Mouse (Mus musculus): ENCODE results near the gene Rnf4. TPM values are rescaled to one million over a fixed set of nuclear protein-coding genes. Genes with fewer than 3 reads are reported as not detected.

Gene Rnf4
- total and polyA plus RNA-seq, 3 experiments, result 41.8 to 196 (median 161) TPM

DNA sequence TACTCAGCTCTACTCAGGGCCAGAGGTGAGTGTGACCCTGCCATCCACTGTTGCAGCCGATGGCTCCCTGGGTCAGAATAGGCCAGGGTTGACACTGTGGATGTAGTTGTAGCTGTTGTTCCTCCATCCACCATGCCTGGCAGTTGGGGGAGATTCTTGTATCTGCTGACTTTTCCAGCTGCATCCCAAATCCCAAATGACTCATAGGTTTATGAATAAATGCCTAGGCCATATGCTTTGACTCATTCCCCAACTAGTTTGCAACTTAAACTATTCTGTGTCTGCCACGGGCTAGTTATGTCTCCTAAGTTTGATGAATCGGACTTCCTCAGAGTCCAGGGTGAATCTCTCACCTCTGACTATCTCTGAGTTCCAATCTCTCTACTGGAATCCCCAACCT, 24.2 kb downstream of the Rnf4 start:
- Histone ChIP-seq H3K4me3 (ENCODE audit: low read depth, low read length) (no peak overlapping the region), H3K36me3 (replicated peaks) (peaks cover 95% of the 10 kb centered on the region), H3K27me3 (ENCODE audit: insufficient read depth, low read length) (no peaks in the 10 kb centered on the region), H3K9me3 (replicated peaks) (no peaks in the 10 kb centered on the region), H3K4me1 (ENCODE audit: insufficient read depth, low read depth, low read length) (no peaks in the 10 kb centered on the region)
- DNase-seq (ENCODE audit: low spot score) (no peak), ATAC-seq (ENCODE audit: extremely low read depth, insufficient number of reproducible peaks, low FRiP score, poor library complexity, severe bottlenecking) (no peak)
- TF ChIP-seq POLR2AphosphoS5 (IDR thresholded peaks at IDR 0.05; ENCODE audit: insufficient replicate concordance, low read depth, low read length) (no peak), TAL1 (conservative IDR thresholded peaks at IDR 0.05; ENCODE audit: low read depth, low read length) (no peak), GATA2 (IDR thresholded peaks at IDR 0.05; ENCODE audit: borderline replicate concordance, low read depth, low read length) (no peak), GATA1 (IDR thresholded peaks at IDR 0.05; ENCODE audit: borderline replicate concordance, low read length) (no peak), CTCF (IDR thresholded peaks at IDR 0.05; ENCODE audit: low read depth, low read length) (no peak)

DNA sequence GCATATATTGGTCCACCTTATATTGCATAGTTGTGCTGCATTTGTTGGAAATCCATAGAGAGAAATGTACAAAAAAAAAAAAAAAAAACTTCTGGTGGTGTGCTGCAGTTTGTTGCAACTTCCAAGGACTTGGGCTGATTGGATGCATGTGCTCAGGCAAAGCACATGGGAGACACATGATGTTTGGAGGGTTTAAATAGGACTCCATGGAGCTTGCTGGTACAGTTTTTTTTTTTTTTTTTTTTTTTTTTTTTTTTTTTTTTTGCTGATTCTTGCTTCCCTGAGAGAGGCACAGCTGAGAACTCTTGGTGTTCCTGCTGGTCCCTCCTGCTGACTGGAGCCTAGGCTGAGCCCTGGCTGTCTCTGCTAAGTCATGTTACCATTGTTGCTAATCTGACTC, 27.0 kb downstream of the Rnf4 start:
- DNase-seq (ENCODE audit: low spot score) (no peak), ATAC-seq (ENCODE audit: extremely low read depth, insufficient number of reproducible peaks, low FRiP score, poor library complexity, severe bottlenecking) (no peak)
- TF ChIP-seq GATA2 (IDR thresholded peaks at IDR 0.05; ENCODE audit: borderline replicate concordance, low read depth, low read length) (no peak), TAL1 (conservative IDR thresholded peaks at IDR 0.05; ENCODE audit: low read depth, low read length) (no peak), GATA1 (IDR thresholded peaks at IDR 0.05; ENCODE audit: borderline replicate concordance, low read length) (no peak), POLR2AphosphoS5 (IDR thresholded peaks at IDR 0.05; ENCODE audit: insufficient replicate concordance, low read depth, low read length) (no peak), CTCF (IDR thresholded peaks at IDR 0.05; ENCODE audit: low read depth, low read length) (no peak)
- Histone ChIP-seq H3K9me3 (replicated peaks) (no peaks in the 10 kb centered on the region), H3K36me3 (replicated peaks) (peaks cover 74% of the 10 kb centered on the region), H3K4me3 (ENCODE audit: low read depth, low read length) (no peak overlapping the region), H3K4me1 (ENCODE audit: insufficient read depth, low read depth, low read length) (no peaks in the 10 kb centered on the region), H3K27me3 (ENCODE audit: insufficient read depth, low read length) (no peaks in the 10 kb centered on the region)

DNA sequence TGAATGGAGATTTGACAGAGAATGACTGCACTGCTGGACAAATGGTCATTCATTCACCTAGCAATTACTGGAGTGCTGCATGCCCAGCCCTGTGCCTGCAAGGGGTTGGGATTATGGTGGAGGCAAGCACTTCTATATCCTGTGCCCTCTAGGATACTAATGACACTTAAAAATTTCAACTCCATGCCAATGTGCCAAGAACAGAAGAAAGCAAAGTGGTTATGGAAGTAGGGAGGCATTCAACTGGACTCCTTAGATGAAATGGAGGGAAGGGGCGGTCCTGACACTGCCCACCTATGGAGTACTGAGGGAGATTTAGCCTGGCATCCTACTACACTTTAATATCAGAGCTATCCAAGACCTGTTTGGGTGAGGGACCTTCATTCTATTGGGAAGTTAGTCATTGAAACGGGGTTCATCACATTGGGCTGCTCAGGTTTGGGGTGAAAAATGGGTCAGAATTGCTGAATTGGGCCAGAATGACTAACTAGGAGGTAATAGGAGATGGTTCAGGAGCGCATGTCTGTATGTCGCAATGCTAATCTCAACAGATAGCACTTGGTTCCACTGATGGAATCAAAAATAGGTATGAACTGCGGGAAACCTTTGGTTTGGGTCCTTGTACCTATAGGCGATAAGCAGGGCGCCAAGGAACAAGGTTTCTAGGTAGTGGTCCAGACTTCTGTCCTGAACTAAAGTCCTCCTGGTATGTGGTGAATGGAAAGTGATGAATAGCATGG, 32.6 kb downstream of the Rnf4 start:
- no peak for DNase-seq (ENCODE audit: low spot score)

DNA sequence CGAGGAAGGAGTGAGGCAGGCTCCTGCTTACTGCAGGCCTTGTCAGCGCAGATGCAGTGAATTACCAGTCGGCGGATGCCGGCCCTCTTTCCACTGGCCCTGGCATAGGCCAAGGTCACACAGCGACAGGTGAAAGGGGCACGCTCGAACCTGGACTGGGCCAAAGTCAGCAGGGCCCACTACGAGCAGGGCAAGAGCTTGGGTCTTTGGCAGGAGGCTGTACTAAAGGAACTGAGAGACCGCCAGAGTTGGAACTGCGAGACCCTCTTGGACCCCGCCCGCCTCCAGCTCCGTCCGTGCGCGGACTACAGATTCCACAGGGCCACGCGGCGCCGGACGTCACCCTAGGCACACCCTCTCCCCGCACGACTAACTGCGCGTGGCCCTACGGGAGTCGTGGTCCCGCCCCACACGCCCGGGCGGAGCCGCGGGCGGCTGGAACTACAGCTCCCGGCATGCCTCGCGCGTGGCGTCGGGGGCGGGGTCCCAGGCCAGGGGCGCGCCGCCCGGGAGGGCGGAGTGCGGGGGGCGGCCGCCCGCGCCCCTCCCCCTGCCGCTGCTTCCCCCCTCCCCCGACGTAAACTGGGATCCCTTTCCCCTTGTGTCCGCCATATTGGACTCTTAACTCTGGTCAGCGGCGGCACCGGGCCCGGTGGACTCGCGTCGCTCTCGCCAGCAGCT, 33.4 kb downstream of the Rnf4 start, which contains the start of gene Fam193a:
TSS of gene Fam193a (plus strand) at position 593 of the 681 bp plus-strand sequence.
- DNase-seq (ENCODE audit: low spot score), result peak; percentile 93
- peak within 1 kb of the TSS; percentile 83 for H3K4me3 ChIP-seq (ENCODE audit: low read depth, low read length)
- peaks cover 23% of the 10 kb centered on the region for H3K36me3 ChIP-seq (replicated peaks)
- peaks cover 20% of the 10 kb centered on the region for H3K4me1 ChIP-seq (ENCODE audit: insufficient read depth, low read depth, low read length)
- TF ChIP-seq POLR2AphosphoS5 (IDR thresholded peaks at IDR 0.05; ENCODE audit: insufficient replicate concordance, low read depth, low read length) (no peak), GATA1 (IDR thresholded peaks at IDR 0.05; ENCODE audit: borderline replicate concordance, low read length) (no peak), CTCF (IDR thresholded peaks at IDR 0.05; ENCODE audit: low read depth, low read length) (no peak), GATA2 (IDR thresholded peaks at IDR 0.05; ENCODE audit: borderline replicate concordance, low read depth, low read length) (no peak), TAL1 (conservative IDR thresholded peaks at IDR 0.05; ENCODE audit: low read depth, low read length) (no peak)
- H3K27me3 ChIP-seq (ENCODE audit: insufficient read depth, low read length), result no peaks in the 10 kb centered on the region
- no peaks in the 10 kb centered on the region for H3K9me3 ChIP-seq (replicated peaks)
- ATAC-seq (ENCODE audit: extremely low read depth, insufficient number of reproducible peaks, low FRiP score, poor library complexity, severe bottlenecking), result peak; percentile 97

More for the DNA sequence above, 32.6 kb downstream of the Rnf4 start:
- ATAC-seq (ENCODE audit: extremely low read depth, insufficient number of reproducible peaks, low FRiP score, poor library complexity, severe bottlenecking), result no peak
- Histone ChIP-seq H3K9me3 (replicated peaks) (no peaks in the 10 kb centered on the region), H3K4me3 (ENCODE audit: low read depth, low read length) (peak overlapping the region; percentile 83), H3K4me1 (ENCODE audit: insufficient read depth, low read depth, low read length) (peaks cover 20% of the 10 kb centered on the region), H3K36me3 (replicated peaks) (peaks cover 29% of the 10 kb centered on the region), H3K27me3 (ENCODE audit: insufficient read depth, low read length) (no peaks in the 10 kb centered on the region)
- TF ChIP-seq POLR2AphosphoS5 (IDR thresholded peaks at IDR 0.05; ENCODE audit: insufficient replicate concordance, low read depth, low read length) (no peak), CTCF (IDR thresholded peaks at IDR 0.05; ENCODE audit: low read depth, low read length) (no peak), GATA2 (IDR thresholded peaks at IDR 0.05; ENCODE audit: borderline replicate concordance, low read depth, low read length) (no peak), TAL1 (conservative IDR thresholded peaks at IDR 0.05; ENCODE audit: low read depth, low read length) (no peak), GATA1 (IDR thresholded peaks at IDR 0.05; ENCODE audit: borderline replicate concordance, low read length) (no peak)

DNA sequence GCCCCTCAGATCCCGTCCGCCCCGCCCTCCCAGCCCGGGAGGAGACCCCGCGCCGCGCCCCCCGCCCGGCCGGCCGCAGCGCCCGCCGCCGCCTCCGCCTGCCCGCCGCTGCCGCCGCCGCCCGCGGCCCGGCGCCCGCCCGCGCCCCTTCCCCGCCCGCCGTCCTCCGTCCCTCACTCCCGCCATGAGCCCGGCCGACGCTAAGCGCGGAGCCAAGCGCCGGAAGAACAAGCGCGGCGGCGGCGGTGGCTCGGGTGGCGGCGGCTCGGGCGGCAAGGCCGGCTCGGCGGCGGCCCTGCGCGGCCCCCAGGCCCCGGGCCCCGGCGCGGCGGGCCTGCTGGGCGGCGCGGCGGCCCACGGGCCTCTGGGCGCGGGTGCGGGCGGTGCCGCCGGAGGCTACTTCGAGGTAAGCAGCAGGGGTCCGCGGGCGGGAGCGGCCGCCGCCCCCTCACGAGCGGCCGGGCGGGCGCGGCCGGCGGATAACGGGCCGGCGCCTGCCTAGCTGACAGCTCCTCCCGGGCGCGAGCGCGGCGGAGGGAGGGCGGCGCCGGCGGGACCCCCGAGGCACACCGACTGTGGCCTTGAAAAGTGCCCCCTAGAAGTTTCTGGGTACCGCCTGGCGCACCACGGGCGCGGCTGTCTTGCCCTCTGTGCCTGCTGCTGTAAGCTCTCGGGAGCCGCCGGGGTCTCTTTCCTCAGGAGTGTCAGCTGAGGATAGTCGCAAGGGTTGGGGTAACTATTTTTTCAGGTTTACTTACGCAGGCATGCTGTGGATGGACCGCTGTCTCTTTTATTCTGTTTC, 34.1 kb downstream of the Rnf4 start:
- peaks cover 18% of the 10 kb centered on the region for H3K36me3 ChIP-seq (replicated peaks)
- ATAC-seq (ENCODE audit: extremely low read depth, insufficient number of reproducible peaks, low FRiP score, poor library complexity, severe bottlenecking) (no peak), DNase-seq (ENCODE audit: low spot score) (peak; percentile 28)
- no peak for TF ChIP-seq GATA1 (IDR thresholded peaks at IDR 0.05; ENCODE audit: borderline replicate concordance, low read length)
- TF ChIP-seq CTCF (IDR thresholded peaks at IDR 0.05; ENCODE audit: low read depth, low read length), result no peak
- TF ChIP-seq GATA2 (IDR thresholded peaks at IDR 0.05; ENCODE audit: borderline replicate concordance, low read depth, low read length), result no peak
- TF ChIP-seq POLR2AphosphoS5 (IDR thresholded peaks at IDR 0.05; ENCODE audit: insufficient replicate concordance, low read depth, low read length), result no peak
- no peak for TF ChIP-seq TAL1 (conservative IDR thresholded peaks at IDR 0.05; ENCODE audit: low read depth, low read length)
- H3K27me3 ChIP-seq (ENCODE audit: insufficient read depth, low read length), result no peaks in the 10 kb centered on the region
- no peaks in the 10 kb centered on the region for H3K9me3 ChIP-seq (replicated peaks)
- H3K4me1 ChIP-seq (ENCODE audit: insufficient read depth, low read depth, low read length), result peaks cover 22% of the 10 kb centered on the region
- H3K4me3 ChIP-seq (ENCODE audit: low read depth, low read length), result peak overlapping the region; percentile 83
